Mouse (Mus musculus) MEL-GATA-1-ER (cell line): Measurements from ENCODE around the gene Lims1.

ENCODE experiments used
- DNase-seq: peaks from one replicate; pipeline ENCODE4 v3.0.0-alpha.2; 2012; ENCODE audit warnings: low read depth; ENCODE audit errors: extremely low read depth

The Lims1 gene

GRCm38 (mm10) chr10:58382621-58383101 is 59.4 kb downstream of the Lims1 start:
- DNase-seq = no peak

DNA sequence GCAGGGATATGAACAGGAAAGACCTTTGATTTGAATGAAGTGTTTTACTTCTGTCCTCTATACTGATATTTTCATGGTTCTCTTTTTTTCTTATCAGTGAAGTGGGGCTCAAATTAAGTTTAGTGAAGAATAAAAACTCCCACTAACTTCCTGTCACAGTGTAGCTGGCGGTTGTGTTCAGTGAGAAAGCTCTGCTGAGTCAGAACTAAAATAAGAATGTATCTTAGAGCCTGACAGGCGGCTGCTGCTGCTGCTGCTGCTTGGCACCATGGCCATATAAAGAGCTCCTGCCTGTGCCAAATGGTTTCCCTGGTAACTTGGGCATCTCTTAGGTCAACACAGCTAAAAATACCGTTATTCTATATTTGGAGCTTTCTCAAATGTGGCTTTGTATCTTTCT is 60.0 kb downstream of the Lims1 start:
- peak; percentile 78 for DNase-seq

DNA sequence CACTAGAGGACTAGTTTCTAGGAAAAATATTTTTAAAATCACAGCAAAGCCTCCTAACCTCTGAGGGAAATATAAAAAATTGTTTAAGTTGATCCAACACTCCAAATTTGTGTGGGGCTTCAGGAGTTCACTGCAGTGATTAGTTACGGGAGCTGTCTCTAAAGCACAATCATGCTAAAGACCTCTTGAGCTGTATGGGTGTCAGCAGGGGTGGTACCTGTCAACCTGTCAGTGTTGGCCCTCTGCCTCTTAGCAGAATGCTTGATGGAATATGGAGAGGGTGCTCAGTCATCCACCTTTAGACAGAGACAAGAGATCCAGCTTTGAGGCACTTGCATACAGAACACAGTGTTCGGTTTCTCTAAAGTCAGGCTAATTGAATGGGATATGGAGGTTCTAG is 60.5 kb downstream of the Lims1 start:
- no peak for DNase-seq

DNA sequence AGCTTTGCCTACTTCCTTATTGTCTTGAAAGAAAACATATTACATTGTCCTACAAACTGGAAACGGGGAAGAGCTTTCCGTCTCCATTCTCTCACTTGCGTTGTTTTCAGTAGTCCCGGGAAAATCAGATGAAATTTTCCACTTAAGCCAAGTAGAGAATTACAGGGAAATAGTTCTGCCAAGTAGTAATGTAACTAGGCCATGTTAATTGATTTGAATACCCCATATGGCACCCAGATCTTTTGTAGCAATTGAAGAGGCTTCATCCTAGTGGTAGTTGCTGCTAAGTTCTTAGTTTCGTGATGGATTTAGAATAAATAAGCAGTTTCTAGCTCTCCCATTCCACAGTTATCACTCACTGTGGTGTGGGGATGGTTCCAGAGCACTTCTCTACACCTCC is 62.4 kb downstream of the Lims1 start:
- DNase-seq = no peak

DNA sequence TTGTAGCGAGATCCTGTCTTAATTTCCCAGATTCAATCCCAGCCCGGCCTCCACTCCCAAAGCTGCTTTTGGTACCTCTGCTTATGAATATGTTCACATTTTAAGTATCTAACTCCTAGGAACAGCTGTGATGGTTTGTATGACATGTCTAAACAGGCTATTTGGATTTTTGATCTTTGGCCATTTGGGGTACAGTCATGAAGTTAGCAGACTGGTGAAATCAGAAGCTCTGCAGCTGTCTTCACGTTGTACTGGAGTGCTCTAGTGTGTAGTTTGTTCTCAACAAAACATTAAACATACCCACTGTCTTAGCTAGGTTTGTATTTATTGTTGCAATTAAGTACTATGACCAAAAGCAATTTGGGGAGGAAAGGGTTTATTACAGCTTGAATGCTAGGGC is 63.7 kb downstream of the Lims1 start:
- no peak for DNase-seq

- DNase-seq = no peak
Observed at GRCm38 (mm10) chr10:58388648-58389047, 65.4 kb downstream of the Lims1 start.

GRCm38 (mm10) chr10:58389151-58389550 is 65.9 kb downstream of the Lims1 start:
- no peak for DNase-seq

DNA sequence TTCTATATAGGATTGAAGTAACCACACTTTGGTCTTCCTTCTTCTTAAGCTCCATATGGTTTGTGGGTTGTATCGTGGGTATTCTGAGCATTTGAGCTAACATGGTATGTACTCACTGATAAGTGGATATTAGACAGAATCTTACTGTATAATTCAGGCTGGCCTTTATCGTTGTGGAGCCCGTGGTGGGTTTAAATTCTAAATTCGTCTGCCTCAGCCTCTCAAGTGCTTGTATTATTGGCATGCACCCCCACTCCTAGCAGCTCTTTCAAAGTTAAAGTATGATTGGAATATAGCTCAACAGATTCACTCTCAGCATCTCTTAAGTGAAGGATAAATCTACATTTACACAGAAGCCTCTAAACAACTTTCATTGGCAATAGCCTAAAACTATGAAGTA is 69.2 kb downstream of the Lims1 start:
- DNase-seq = no peak

- DNase-seq = peak; percentile 73
Observed at GRCm38 (mm10) chr10:58393026-58394014, 70.1 kb downstream of the Lims1 start.

- DNase-seq = no peak
Observed at GRCm38 (mm10) chr10:58394170-58394569, 70.9 kb downstream of the Lims1 start.

- DNase-seq = no peak
Observed at GRCm38 (mm10) chr10:58395315-58395714, 72.0 kb downstream of the Lims1 start.

- DNase-seq = no peak
Observed at GRCm38 (mm10) chr10:58395723-58396122, 72.5 kb downstream of the Lims1 start.

- DNase-seq = no peak
Observed at GRCm38 (mm10) chr10:58396600-58396999, 73.3 kb downstream of the Lims1 start.

- DNase-seq = no peak
Observed at GRCm38 (mm10) chr10:58398941-58399340, 75.7 kb downstream of the Lims1 start.

DNA sequence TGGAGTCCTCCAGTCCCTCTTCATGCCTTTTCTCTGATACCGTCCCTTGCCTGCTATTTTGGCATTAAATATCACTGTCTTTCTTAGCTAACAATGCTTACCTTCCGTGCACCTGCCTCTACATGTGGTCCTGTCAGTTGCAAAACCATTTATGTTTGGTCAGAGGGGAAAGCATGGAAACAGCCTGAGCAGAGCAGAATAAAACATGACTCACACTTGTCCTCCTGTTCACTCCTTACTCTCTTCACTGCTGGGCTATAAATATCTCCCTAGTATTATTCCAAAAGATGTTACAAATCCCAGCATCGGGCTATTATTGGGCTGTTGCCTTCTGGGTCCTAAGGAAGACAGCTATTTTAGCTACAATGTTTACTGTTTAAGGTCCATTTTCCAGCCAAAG is 78.6 kb downstream of the Lims1 start:
- DNase-seq = no peak

- DNase-seq = no peak
Observed at GRCm38 (mm10) chr10:58404639-58405038, 81.4 kb downstream of the Lims1 start.

DNA sequence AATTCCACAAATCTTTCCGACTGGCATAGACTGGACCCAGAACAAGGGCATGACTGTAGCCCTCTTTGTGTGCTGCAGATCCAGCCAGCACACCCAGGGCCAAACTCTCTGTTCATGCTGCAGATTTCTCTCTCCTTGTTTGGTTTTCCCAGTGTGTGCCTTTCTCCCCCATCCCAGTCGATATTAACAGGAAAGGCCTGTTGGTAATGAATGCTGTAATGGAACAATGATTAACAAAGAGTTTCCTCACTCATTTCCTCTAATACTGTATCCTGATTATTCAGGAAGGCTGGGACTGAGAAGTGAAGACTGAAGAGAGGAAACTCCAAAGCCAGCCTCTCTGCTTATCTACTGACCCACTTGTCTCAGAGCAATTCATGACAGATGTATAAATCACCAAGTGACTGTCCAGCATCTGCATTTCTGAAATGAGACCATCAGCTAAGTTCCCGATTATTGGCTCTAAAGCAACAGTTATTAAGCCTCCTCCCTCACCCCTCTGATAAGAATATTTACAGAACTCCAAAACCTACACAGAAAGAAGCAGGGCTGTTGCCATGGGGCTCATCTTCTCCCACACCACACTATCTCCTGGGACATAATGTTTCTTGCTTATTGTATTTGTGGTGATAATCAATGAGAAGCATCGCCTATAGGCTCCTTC is 82.2 kb downstream of the Lims1 start:
- DNase-seq = no peak

DNA sequence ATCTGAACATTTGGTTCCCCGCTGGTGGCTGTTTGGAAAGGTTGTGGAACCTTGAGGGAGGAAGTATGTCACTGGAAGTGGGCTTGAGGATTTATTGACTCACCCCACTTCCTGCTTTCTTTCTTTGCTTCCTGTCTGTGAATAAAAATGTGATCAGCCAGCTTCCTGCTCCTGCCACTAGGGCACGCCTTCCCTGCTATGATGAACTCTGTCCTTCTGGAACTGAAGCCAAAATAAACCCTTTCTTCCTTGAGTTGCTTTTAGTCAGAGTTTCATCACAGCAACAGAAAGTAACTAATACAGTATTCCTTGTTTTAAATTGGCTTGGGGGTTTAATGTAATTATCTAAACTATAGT is 82.7 kb downstream of the Lims1 start:
- no peak for DNase-seq

DNA sequence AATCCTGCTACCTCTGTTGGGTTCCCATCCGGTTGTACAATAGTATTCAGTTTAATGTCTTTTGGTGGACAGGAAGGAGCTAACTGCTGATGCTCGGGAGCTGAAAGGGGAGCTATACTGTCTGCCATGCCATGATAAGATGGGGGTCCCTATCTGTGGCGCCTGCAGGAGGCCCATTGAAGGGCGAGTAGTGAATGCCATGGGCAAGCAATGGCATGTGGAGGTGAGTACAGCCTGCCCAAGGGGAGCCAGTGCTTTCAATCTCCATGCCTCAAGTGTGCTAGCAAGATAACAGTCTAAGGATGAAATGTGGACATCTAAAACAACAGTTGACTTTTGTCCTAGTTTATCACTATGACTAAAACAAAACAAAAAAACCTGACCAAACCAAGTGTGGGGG is 89.1 kb downstream of the Lims1 start:
- DNase-seq = no peak

DNA sequence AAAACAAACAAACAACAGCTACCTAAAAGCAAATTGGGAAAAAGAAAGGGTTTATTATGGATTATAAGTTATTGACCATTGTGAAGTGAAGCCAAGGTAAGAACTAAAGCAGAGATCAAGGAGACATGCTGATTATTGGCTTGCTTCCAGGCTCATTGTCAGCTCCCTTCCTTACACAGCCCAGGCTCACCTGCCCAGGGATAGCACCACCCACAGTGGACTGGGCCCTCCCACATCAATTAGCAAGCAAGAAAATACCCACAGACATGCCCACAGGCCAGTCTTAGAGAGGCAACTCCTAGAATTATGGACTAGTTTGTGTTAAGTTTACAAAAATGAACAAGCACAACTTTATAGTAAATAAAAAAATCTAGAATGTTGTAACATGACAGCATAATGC is 89.6 kb downstream of the Lims1 start:
- DNase-seq = no peak

DNA sequence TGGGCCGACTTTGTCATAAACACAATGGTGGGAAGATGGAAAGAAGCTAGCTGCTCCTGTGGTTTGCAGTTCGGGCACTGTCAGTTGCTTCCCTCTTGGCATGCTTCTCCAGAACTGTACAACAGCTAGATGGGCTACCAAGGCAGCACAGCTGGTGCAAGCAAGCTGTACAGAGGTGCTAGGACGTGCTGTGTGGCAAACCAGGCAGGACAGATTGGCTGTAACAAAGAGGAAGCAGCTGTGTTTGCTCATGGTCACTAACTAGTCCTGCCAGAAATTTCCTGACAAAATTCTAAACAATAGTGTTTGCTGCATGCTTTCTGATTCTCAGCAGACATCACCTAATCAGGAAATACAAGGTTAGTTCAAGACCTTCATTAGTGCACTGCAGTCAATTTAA is 93.4 kb downstream of the Lims1 start:
- no peak for DNase-seq

- DNase-seq = no peak
Observed at GRCm38 (mm10) chr10:58418290-58418971, 95.2 kb downstream of the Lims1 start.
